Comparison of ENCODE assay signal across 8 mouse cellular contexts in the genomic region with DNA sequence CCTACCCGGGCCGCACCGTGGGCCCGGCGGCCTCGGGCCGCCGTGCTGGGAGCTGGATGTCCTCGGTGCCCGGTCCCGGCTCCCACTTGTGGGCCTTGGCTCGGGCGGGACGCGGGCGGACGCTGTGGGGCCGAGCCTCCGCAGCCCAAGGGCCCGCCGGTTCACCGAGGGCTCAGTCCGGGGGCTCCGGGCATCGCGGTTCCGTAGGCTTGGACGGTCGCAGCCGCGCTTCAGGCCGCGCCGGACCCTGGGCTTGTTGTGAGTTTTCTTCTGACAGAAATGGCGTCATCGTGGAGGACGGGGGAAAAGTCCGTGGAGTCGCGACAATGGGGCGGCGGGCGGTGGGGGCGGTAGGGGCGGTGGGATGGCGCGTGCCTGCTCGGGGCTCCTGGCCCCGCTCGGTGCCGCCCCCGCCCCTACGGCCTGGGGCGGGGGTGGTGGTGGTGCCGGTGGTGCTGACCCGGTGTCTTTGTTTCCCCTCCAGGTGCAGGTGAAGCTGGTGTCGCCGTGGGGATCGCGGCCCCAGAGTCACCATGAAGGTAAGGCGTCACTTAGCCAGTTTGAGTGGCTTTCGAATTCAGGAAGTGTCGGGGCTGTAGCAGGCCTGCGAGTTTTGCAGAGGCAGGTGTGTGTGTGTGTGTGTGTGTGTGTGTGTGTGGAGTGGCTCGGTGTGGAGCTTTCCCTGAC. TPM values are rescaled to one million over a fixed set of nuclear protein-coding genes. Genes with fewer than 3 reads are reported as not detected.
DNase-seq lines count a peak whose midpoint lies in the region; ATAC-seq and TF ChIP-seq lines count a peak whose summit lies in the region.

No protein-coding gene starts in this region.

- H3K36me3 ChIP-seq in hindbrain, embryonic 13.5 days: 0 out of 2 replicates have a peak, but pooled peaks cover 5% of the 10 kb centered on the region
- H3K36me3 ChIP-seq in macrophage (ENCODE audit: inconsistent target): no peaks in the 10 kb centered on the region

- peak overlapping the region; percentile 99 for H3K4me3 ChIP-seq in hindbrain, embryonic 13.5 days
- peak overlapping the region; percentile 98 for H3K4me3 ChIP-seq in left cerebral cortex, adult 2 months
- H3K4me3 ChIP-seq in macrophage (ENCODE audit: inconsistent target): peak overlapping the region; percentile 42

- H3K9me3 ChIP-seq in hindbrain, embryonic 13.5 days: no peaks in the 10 kb centered on the region

- H3K9ac ChIP-seq in hindbrain, embryonic 13.5 days: peak overlapping the region; percentile 99

- WGBS in hindbrain, embryonic 13.5 days: under 1% methylated on average over 62 of the region's 65 CpGs
- WGBS in macrophage (ENCODE audit: missing documents): 1% methylated on average over 47 of the region's 65 CpGs

- TF ChIP-seq CTCF in left cerebral cortex, adult 2 months (IDR thresholded peaks at IDR 0.05): no peak

- peak; percentile 6; the same call in 1 of the 2 replicates for ATAC-seq in hindbrain, embryonic 13.5 days (ENCODE audit: low FRiP score)
- ATAC-seq in monocyte, adult 5-6 weeks (replicated peaks; ENCODE audit: insufficient number of reproducible peaks, low FRiP score, low TSS enrichment, poor library complexity, severe bottlenecking): no peak

- H3K79me2 ChIP-seq in macrophage (ENCODE audit: inconsistent target): peaks cover 79% of the 10 kb centered on the region

- intact Hi-C loops in left cerebral cortex, adult 2 months (cut with DNase I): no loop called here

- peaks cover 49% of the 10 kb centered on the region for H3K4me1 ChIP-seq in hindbrain, embryonic 13.5 days (replicated peaks)

- peak overlapping the region; percentile 77 for H3K4me2 ChIP-seq in hindbrain, embryonic 13.5 days

- DNase-seq in MEL-GATA-1-ER (ENCODE audit: extremely low read depth, low read depth): peak; percentile 50
- DNase-seq in cerebellum, adult 11-12 months: peak; percentile 64
- DNase-seq in frontal cortex, postnatal 10 days (ENCODE audit: low spot score in 2 of 2): peak; percentile 36 to 41
- DNase-seq in left cerebral cortex, adult 2 months (ENCODE audit: extremely low spot score in 1 of 2, low spot score in 2 of 2): peak; percentile 28 to 41
- peak; percentile 30 for DNase-seq in right cerebral cortex, postnatal 4 days

- H3K27ac ChIP-seq in hindbrain, embryonic 13.5 days: peak overlapping the region; percentile 98
- H3K27ac ChIP-seq in left cerebral cortex, adult 2 months: peak overlapping the region; percentile 93
- H3K27ac ChIP-seq in macrophage: no peak overlapping the region

- H3K27me3 ChIP-seq in hindbrain, embryonic 13.5 days: no peaks in the 10 kb centered on the region

RNA-seq across cellular contexts. Expression of a gene that starts 1.2 kb away (rescaled TPM):
- 79.2 and 83.9 TPM in 2 replicates for polyA plus RNA-seq in hindbrain, embryonic 13.5 days (2015; fragmentation: Nextera tagmentation; extraction: Ambion mirVana)
- 10 to 100 TPM; 65.7 to 66.6 TPM for total RNA-seq in left cerebral cortex, adult 2 months (2021)
- total RNA-seq in macrophage (2018; cell fraction: chromatin; rRNA removed): 10 to 100 TPM in 25 of 26 experiments, 1 to 10 TPM in 1; 9.5 to 32.9 (median 18.0) TPM
- 10 to 100 TPM; 13.7 to 25.3 (median 20.6) TPM for total RNA-seq in macrophage (2018; cell fraction: cytosol; rRNA removed)
- total RNA-seq in macrophage (2018; cell fraction: nucleus; rRNA removed): 10 to 100 TPM; 14.1 to 43.1 (median 21.8) TPM
- polyA plus RNA-seq in macrophage (2018): 14.6 to 19.9 TPM (median 19.6 TPM) in 3 replicates
- total RNA-seq in monocyte, adult 5-6 weeks (2017): 50.1 to 57.9 TPM (median 51.8 TPM) in 3 replicates

RNA-seq across cellular contexts. Expression of a gene that starts 1.5 kb away (rescaled TPM):
- polyA plus RNA-seq in hindbrain, embryonic 13.5 days (2015; fragmentation: Nextera tagmentation; extraction: Ambion mirVana): 97.0 and 99.6 TPM in 2 replicates
- 10 to 100 TPM; 49.3 to 54.6 TPM for total RNA-seq in left cerebral cortex, adult 2 months (2021)
- 100 to 1,000 TPM; 103 to 190 (median 160) TPM for total RNA-seq in macrophage (2018; cell fraction: chromatin; rRNA removed)
- 10 to 100 TPM; 11.2 to 23.0 (median 17.7) TPM for total RNA-seq in macrophage (2018; cell fraction: cytosol; rRNA removed)
- total RNA-seq in macrophage (2018; cell fraction: nucleus; rRNA removed): 100 to 1,000 TPM in 7 of 26 experiments, 10 to 100 TPM in 19; 47.5 to 112 (median 73.9) TPM
- polyA plus RNA-seq in macrophage (2018): 10.8 to 17.8 TPM (median 15.1 TPM) in 3 replicates
- 81.5 to 110 TPM (median 88.5 TPM) in 3 replicates for total RNA-seq in monocyte, adult 5-6 weeks (2017)

RNA-seq across cellular contexts. Expression of a gene that starts 25.0 kb away (rescaled TPM):
- 106 and 125 TPM in 2 replicates for polyA plus RNA-seq in hindbrain, embryonic 13.5 days (2015; fragmentation: Nextera tagmentation; extraction: Ambion mirVana)
- 10 to 100 TPM; 79.8 to 85.0 TPM for total RNA-seq in left cerebral cortex, adult 2 months (2021)
- total RNA-seq in macrophage (2018; cell fraction: chromatin; rRNA removed): 100 to 1,000 TPM; 143 to 293 (median 240) TPM
- 10 to 100 TPM; 13.4 to 29.0 (median 17.2) TPM for total RNA-seq in macrophage (2018; cell fraction: cytosol; rRNA removed)
- 100 to 1,000 TPM in 23 of 26 experiments, 10 to 100 TPM in 3; 74.4 to 188 (median 135) TPM for total RNA-seq in macrophage (2018; cell fraction: nucleus; rRNA removed)
- 22.6 to 29.9 TPM (median 27.4 TPM) in 3 replicates for polyA plus RNA-seq in macrophage (2018)
- 57.6 to 103 TPM (median 91.7 TPM) in 3 replicates for total RNA-seq in monocyte, adult 5-6 weeks (2017)

Comparison
In these comparisons a context has a peak if more than half of its experiments do, and no peak if none do; other contexts are left out.
1. H3K4me3 ChIP-seq: peak in every context shown above with its lines; median percentile 99 in hindbrain, embryonic 13.5 days; 98 in left cerebral cortex, adult 2 months; 42 in macrophage.